Mouse (Mus musculus) ES-E14 (cell line): ENCODE measurements at regions not wholly inside any gene's neighbourhood (a gene's known extent, or its start where the extent isn't known, plus 50 kb on each side); places are given as distances from the start of the nearest gene placed in this dataset.

Source experiments
- CHD2 ChIP-seq: IDR thresholded peaks from 2 replicates; pipeline ENCODE4 v1.6.1; 2014; ENCODE audit warnings: mild to moderate bottlenecking, low read depth, low read length, inconsistent platforms
- HCFC1 ChIP-seq: IDR thresholded peaks from 2 replicates; pipeline ENCODE4 v1.6.1; 2012; ENCODE audit warnings: low read length, inconsistent platforms, borderline replicate concordance; ENCODE audit not compliant: insufficient read depth
- ZC3H11A ChIP-seq: IDR thresholded peaks from 2 replicates; pipeline ENCODE4 v1.6.1; 2012; ENCODE audit warnings: low read depth, mild to moderate bottlenecking, inconsistent platforms, low read length, borderline replicate concordance

DNA sequence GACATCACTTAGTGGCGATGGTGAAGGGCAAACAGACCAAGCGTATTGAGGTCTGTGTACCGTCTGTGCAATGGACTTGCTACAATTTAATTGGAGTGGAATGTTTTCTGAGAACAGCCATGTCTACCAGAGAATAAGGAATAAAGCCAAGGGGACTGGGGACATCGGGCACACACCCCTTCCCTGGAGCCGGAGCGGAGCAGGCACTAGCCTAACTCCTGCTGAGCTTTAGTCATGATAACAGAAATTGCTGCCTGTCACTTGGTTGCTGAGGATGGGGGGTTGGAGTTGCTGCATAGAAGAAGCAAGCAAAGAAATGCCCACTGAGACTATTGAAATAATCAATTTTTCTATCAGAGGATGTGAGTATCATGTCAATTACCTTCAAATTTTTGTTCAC is 549.5 kb upstream of the Mki67 start:
- TF ChIP-seq CHD2 (no peak), HCFC1 (no peak), ZC3H11A (no peak)
